Mouse (Mus musculus): ENCODE results near the gene Tnni3k.

The Tnni3k gene

GRCm38 (mm10) chr3:154764115-154764514, 291.1 kb downstream of the Tnni3k start:
- in situ Hi-C loops (cut with MboI, MseI): no loop called here

DNA sequence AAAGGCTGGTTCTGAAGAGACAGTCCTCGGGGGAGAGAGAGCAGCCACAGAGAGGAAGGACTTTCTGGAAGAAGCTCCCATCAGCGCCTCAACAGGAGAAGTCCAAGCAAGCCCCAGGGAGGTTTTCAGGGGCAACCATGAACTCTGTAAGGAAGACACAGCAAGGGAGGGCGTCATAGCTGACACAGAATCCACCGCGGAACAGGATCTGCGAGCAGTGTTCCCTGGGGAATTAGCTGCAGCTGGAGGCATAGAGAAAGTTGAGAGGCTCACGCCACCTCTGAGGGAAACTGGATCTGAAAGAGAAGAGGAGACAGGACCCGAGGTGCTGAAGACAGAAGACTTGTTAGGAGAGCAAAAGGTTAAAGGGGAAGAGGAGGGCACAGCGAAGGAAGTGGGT, 291.8 kb downstream of the Tnni3k start:
- in situ Hi-C loops (cut with MboI, MseI): no loop called here

- in situ Hi-C loops (cut with MboI, MseI): no loop called here
These were observed 294.1 kb downstream of the Tnni3k start for GRCm38 (mm10) chr3:154761108-154761507.

DNA sequence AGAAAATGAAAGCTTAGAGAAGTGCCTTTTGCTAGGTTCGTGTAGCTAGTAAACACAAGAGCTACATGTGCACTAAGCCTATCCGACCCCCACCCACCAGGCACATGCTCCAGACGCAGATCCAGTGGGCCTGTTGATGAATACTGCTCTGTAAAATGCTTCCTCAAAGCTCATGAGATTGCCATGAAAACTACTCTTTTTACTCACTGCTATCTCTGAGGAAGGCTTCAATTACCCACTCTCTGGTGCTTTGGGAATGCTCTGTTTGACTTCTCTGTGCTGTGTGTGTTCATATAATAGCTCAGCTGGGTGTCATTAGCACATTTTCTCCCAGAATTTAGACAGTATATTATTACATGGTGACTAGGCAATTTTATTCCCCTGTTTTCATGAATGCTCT, 297.1 kb downstream of the Tnni3k start:
- in situ Hi-C loops (cut with MboI, MseI): no loop called here

GRCm38 (mm10) chr3:154755225-154755624, 300.0 kb downstream of the Tnni3k start:
- in situ Hi-C loops (cut with MboI, MseI): no loop called here

- in situ Hi-C loops (cut with MboI, MseI): no loop called here
These were observed 300.7 kb downstream of the Tnni3k start for GRCm38 (mm10) chr3:154754505-154754904.

DNA sequence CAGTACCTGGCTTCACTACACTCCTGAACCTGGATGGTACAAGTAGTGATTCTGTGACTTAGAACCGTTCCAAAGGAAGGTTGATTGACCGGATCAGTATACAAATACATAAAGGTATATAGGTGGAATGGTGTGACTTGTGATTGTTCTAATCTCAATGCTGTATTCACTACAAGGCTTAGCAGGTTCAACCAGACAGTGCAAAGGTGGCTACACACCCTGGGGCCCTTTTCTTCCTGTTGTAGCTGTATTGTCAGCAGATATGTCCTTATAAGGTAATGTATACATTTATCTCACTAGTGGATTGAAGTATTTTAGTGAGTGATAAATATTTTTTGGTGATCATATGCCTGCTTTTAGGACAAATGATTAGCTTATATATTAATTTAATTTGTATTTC, 310.9 kb downstream of the Tnni3k start:
- in situ Hi-C loops (cut with MboI, MseI): no loop called here

DNA sequence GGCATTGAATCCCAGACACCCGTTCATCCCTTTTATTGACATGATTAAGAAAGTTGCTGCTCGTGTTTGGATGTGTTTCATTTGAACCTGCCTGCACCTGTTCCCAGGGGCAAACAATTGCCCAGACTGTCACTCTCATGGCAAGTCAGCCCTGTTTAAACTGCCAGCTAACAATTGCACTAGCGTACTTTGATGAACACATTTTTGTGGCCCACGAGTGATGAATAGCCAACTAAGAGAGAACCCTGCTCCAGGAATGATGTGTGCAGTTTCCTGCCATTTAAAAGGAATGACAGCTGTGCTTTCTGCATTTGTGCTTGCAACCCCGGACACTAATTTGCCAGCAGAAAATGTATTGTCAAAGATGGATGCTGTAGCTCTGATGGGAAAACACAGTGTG, 312.3 kb downstream of the Tnni3k start:
- in situ Hi-C loops (cut with MboI, MseI): no loop called here

- in situ Hi-C loops (cut with MboI, MseI): no loop called here
These were observed 313.7 kb downstream of the Tnni3k start for GRCm38 (mm10) chr3:154741496-154741895.

All from T-helper 1 cell (primary cell).